Mouse (Mus musculus): ENCODE data around the gene Cdk20.

GRCm38 (mm10) chr13:64399906-64400305, 32.2 kb upstream of the Cdk20 start:
- no peak for TF ChIP-seq CTCF (IDR thresholded peaks at IDR 0.05; ENCODE audit: control insufficient read depth, insufficient read depth, insufficient read length)
- no peak for TF ChIP-seq USF1 (IDR thresholded peaks at IDR 0.05; ENCODE audit: low read depth)

All from C2C12 (cell line).